8 mouse cellular contexts compared by ENCODE assay signal in the genomic region with DNA sequence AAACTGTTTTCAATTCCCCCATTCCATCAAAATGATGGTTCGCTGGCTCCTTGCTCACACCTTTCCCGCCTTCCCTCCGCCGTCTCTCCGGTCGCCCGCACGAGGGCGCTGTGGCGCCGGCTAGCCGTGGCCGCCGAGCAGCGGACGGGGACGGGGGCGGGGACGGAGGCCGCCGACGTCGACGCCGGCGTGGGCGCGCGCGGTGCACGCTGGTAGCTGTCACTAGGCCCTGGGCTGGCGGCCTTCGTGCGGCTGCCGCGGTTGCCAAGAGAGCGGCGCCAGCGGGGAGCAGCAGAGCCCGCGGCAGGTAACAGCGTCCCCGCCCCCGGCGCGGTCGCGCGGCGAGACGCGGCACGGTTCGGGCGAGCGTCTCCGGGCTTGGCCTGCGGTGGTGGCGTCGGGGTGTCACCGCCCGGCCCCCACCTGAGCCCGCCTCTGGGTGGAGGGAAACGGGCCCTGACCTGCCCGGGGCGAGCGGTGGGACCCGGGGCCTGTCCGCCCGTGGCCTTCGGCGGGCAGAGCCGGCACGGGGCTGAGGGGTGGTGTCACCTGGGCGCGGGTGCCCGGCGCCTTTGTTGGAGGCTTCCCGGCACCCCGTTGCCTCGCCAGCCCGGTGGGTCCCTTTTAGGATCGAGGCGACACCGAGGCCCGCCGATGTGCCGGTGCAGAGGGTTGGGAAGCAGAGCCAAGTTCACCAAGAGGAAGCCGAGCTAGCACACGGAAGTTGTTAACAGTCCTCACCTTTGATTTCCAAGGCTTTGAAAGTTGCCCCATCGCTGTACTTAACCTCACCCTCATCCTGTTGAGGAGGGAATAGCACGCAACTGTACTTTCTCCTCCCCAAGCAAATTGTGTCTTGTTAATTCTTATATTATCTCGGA. TPM values are rescaled to one million over a fixed set of nuclear protein-coding genes. Genes with fewer than 3 reads are reported as not detected.
DNase-seq lines count a peak whose midpoint lies in the region; ATAC-seq lines count a peak whose summit lies in the region.

A gene (plus strand): TSS at position 165 of the 881 bp plus-strand sequence.

- ATAC-seq in hindbrain, embryonic 16.5 days = peak; percentile 94
- ATAC-seq in megakaryocyte progenitor cell, adult 5-6 weeks (replicated peaks; ENCODE audit: poor library complexity) = peak; percentile 81

- H3K4me1 ChIP-seq in hindbrain, embryonic 16.5 days (ENCODE audit: control insufficient read depth, insufficient read depth, low read depth, low read length) = peaks cover 14% of the 10 kb centered on the region

- peak within 1 kb of the TSS; percentile 87 for H3K27ac ChIP-seq in hindbrain, embryonic 16.5 days (ENCODE audit: low read depth, low read length)

- H3K36me3 ChIP-seq in hindbrain, embryonic 16.5 days (ENCODE audit: control insufficient read depth, insufficient read depth, low read length) = no peaks in the 10 kb centered on the region

- under 1% methylated on average over 81 of the region's 93 CpGs for WGBS in hindbrain, embryonic 16.5 days

- H3K9ac ChIP-seq in hindbrain, embryonic 16.5 days (ENCODE audit: low read depth, low read length) = peak within 1 kb of the TSS; percentile 98

- no peaks in the 10 kb centered on the region for H3K9me3 ChIP-seq in hindbrain, embryonic 16.5 days (ENCODE audit: control insufficient read depth, low read length)

- peak within 1 kb of the TSS; percentile 96 for H3K4me3 ChIP-seq in hindbrain, embryonic 16.5 days (ENCODE audit: low read length)

- no peaks in the 10 kb centered on the region for H3K27me3 ChIP-seq in hindbrain, embryonic 16.5 days (replicated peaks; ENCODE audit: control insufficient read depth, insufficient read depth, low read length)

- peak; percentile 97 for DNase-seq in ZHBTc4 (ENCODE audit: low read depth, low spot score)
- peak; percentile 92 to 96 for DNase-seq in cerebellum, postnatal 4 days (ENCODE audit: low spot score in 2 of 2)
- peak; percentile 89 for DNase-seq in gastrocnemius, adult 18-20 months (ENCODE audit: low spot score)
- peak; percentile 61 to 85 for DNase-seq in left cerebral cortex, adult 9 months (ENCODE audit: low spot score in 2 of 2)
- DNase-seq in right cerebral cortex, postnatal 14 days = peak; percentile 92
- peak; percentile 82 to 89 for DNase-seq in urinary bladder, postnatal 36 days (ENCODE audit: low spot score in 2 of 2)

- peak within 1 kb of the TSS; percentile 66 for H3K4me2 ChIP-seq in hindbrain, embryonic 16.5 days (ENCODE audit: low read length)

RNA-seq across cellular contexts. Expression of the gene that starts here (rescaled TPM):
- 10 to 100 TPM in 1 of 2 experiments, 1 to 10 TPM in 1; 9.8 to 10.3 TPM for total RNA-seq in gastrocnemius, adult 18-20 months (2021)
- polyA plus RNA-seq in hindbrain, embryonic 16.5 days (2015; fragmentation: Nextera tagmentation; extraction: Ambion mirVana) = 28.7 and 30.5 TPM in 2 replicates
- 19.3 and 32.3 TPM in 2 replicates for total RNA-seq in megakaryocyte progenitor cell, adult 5-6 weeks (2015)
- 13.7 and 19.1 TPM in 2 replicates for total RNA-seq in megakaryocyte progenitor cell, adult 5-6 weeks (2017)

Comparison
In these comparisons a context has a peak if more than half of its experiments do, and no peak if none do; other contexts are left out.
1. Peak in every context shown above with its lines: DNase-seq, ATAC-seq, H3K4me3 ChIP-seq and H3K27ac ChIP-seq.